Mouse (Mus musculus): ENCODE results near the gene Tcta.
A peak's percentile ranks its signal among the peaks of the same experiment; 100 is the strongest.
"Not testable (repeated sequence)": the region's sequence is repeated elsewhere in the genome, so short reads cannot be mapped to it uniquely, and the experiment has no call there.

Tcta gene

GRCm38 (mm10) chr9:108317572-108317971 lies 11.6 kb upstream of the Tcta start:
- DNase-seq (ENCODE audit: low read depth): no peak

GRCm38 (mm10) chr9:108308141-108308540 lies 2.2 kb upstream of the Tcta start:
- DNase-seq (ENCODE audit: low read depth): no peak

GRCm38 (mm10) chr9:108307021-108307807 lies 1.3 kb upstream of the Tcta start:
- DNase-seq (ENCODE audit: low read depth): no peak

- no peak for DNase-seq (ENCODE audit: low read depth)
Measured at GRCm38 (mm10) chr9:108306571-108306980, 616 bp upstream of the Tcta start.

- DNase-seq (ENCODE audit: low read depth): no peak
Measured at GRCm38 (mm10) chr9:108305170-108305569, 790 bp downstream of the Tcta start.

GRCm38 (mm10) chr9:108304716-108305115 lies 1.2 kb downstream of the Tcta start:
- DNase-seq (ENCODE audit: low read depth): no peak

GRCm38 (mm10) chr9:108301853-108302252 lies 4.1 kb downstream of the Tcta start:
- DNase-seq (ENCODE audit: low read depth): no peak

GRCm38 (mm10) chr9:108296453-108297355 lies 9.3 kb downstream of the Tcta start, which contains the start of gene Amt:
Gene Amt, plus strand, starts transcription at chr9:108296853.
- DNase-seq (ENCODE audit: low read depth): no peak

GRCm38 (mm10) chr9:108290773-108291172 lies 15.2 kb downstream of the Tcta start:
- DNase-seq (ENCODE audit: low read depth): no peak

GRCm38 (mm10) chr9:108290016-108290750 lies 15.8 kb downstream of the Tcta start, which contains the start of gene Nicn1:
Gene Nicn1, plus strand, starts transcription at chr9:108290429.
- DNase-seq (ENCODE audit: low read depth): peak; percentile 98

- no peak for DNase-seq (ENCODE audit: low read depth)
Measured at GRCm38 (mm10) chr9:108289347-108289746, 16.6 kb downstream of the Tcta start.

- DNase-seq (ENCODE audit: low read depth): not testable (repeated sequence)
Measured at GRCm38 (mm10) chr9:108287526-108288238, 18.3 kb downstream of the Tcta start.

- DNase-seq (ENCODE audit: low read depth): peak; percentile 70
Measured at GRCm38 (mm10) chr9:108284410-108284809, 21.6 kb downstream of the Tcta start.

GRCm38 (mm10) chr9:108280071-108280828 lies 25.7 kb downstream of the Tcta start:
- peak; percentile 90 for DNase-seq (ENCODE audit: low read depth)

GRCm38 (mm10) chr9:108278697-108279450 lies 27.1 kb downstream of the Tcta start:
- DNase-seq (ENCODE audit: low read depth): no peak

GRCm38 (mm10) chr9:108275331-108275659 lies 30.7 kb downstream of the Tcta start:
- DNase-seq (ENCODE audit: low read depth): no peak

GRCm38 (mm10) chr9:108274476-108275330 lies 31.3 kb downstream of the Tcta start:
- no peak for DNase-seq (ENCODE audit: low read depth)

GRCm38 (mm10) chr9:108273485-108273884 lies 32.5 kb downstream of the Tcta start:
- no peak for DNase-seq (ENCODE audit: low read depth)

- no peak for DNase-seq (ENCODE audit: low read depth)
Measured at GRCm38 (mm10) chr9:108272691-108273090, 33.3 kb downstream of the Tcta start.

All from fibroblast of lung, adult 2 months (primary cell).